30 mouse cellular contexts compared by ENCODE assay signal in the genomic region with DNA sequence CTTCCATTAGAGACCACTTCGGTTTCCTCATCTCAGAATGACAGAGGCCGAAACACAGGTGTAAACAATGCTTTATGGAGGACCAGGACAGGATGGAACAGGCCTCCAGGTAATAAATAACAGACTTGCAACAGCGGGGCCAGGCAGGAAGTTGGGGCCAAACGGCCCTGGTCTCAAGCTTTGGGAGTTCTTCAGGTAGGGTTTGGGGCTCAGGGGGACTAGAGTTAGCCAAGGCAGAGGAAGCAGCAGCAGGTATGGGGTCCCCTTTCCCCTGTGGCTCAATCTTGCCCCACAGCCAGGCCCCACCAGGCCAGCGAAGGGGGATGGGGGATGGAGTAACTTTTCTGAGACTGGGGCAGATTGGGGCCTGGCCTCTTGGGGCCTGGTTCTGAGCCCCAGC. TPM values are rescaled to one million over a fixed set of nuclear protein-coding genes. Genes with fewer than 3 reads are reported as not detected.
DNase-seq lines count a peak whose midpoint lies in the region; ATAC-seq and TF ChIP-seq lines count a peak whose summit lies in the region.
"Had no signal": no experiment of that assay in that cellular context is flagged by ENCODE, and none has a peak within 500 bp of the region (broad histone marks: within the 10 kb centered on the region; RNA-seq: fewer than 3 reads in every experiment).

No protein-coding gene starts in this region.

- no peak for TF ChIP-seq CTCF in kidney, postnatal 0 days (IDR thresholded peaks at IDR 0.05; ENCODE audit: low read depth)
- TF ChIP-seq CTCF in CH12.LX (conservative IDR thresholded peaks at IDR 0.05 in 1 of 2, IDR thresholded peaks at IDR 0.05 in 1 of 2; ENCODE audit: low read depth in 2 of 2, low read length in 2 of 2): no peak

- no peak for TF ChIP-seq EP300 in CH12.LX (IDR thresholded peaks at IDR 0.05; ENCODE audit: low read length)

- ATAC-seq in embryonic facial prominence, embryonic 12.5 days (ENCODE audit: insufficient number of reproducible peaks, insufficient read depth, low FRiP score, low TSS enrichment): no peak
- no peak for ATAC-seq in kidney, postnatal 0 days (replicated peaks; ENCODE audit: low FRiP score, low read depth)
- ATAC-seq in kidney, embryonic 15.5 days (replicated peaks; ENCODE audit: low FRiP score): no peak
- no peak for ATAC-seq in liver, embryonic 13.5 days (ENCODE audit: low read depth)
- ATAC-seq: activated CD4-positive, CD25-positive, alpha-beta regulatory T cell, adult 4 months; forebrain, embryonic 15.5 days; midbrain, embryonic 13.5 days had no signal

- in situ Hi-C loops in CH12.LX (cut with MboI; ENCODE audit: low pct_ligation_motif_present, low pct_unique_long_range_greater_than_20kb, low sequenced_read_pairs): no loop called here

- H3K36me3 ChIP-seq in embryonic facial prominence, embryonic 12.5 days: peaks cover 53% of the 10 kb centered on the region
- H3K36me3 ChIP-seq in embryonic facial prominence, embryonic 10.5 days (replicated peaks): peaks cover 53% of the 10 kb centered on the region
- peaks cover 25% of the 10 kb centered on the region; the same call in 1 of the 2 replicates for H3K36me3 ChIP-seq in kidney, postnatal 0 days (ENCODE audit: insufficient read depth, low read length)
- H3K36me3 ChIP-seq in kidney, embryonic 15.5 days: peaks cover 38% of the 10 kb centered on the region
- peaks cover 35 to 61% of the 10 kb centered on the region in 2 experiments for H3K36me3 ChIP-seq in CH12.LX (replicated peaks in 1 of 2; ENCODE audit: control insufficient read depth in 1 of 2, insufficient read depth in 1 of 2, low read length in 1 of 2)
- H3K36me3 ChIP-seq in liver, embryonic 13.5 days: peaks cover 38% of the 10 kb centered on the region

- dilution Hi-C loops in CH12.LX (cut with MboI; ENCODE audit: extremely low pct_ligation_motif_present, extremely low pct_unique_long_range_greater_than_20kb, low sequenced_read_pairs): no loop called here

- H3K4me2 ChIP-seq in embryonic facial prominence, embryonic 12.5 days (replicated peaks): no peak overlapping the region
- no peak overlapping the region for H3K4me2 ChIP-seq in kidney, postnatal 0 days (ENCODE audit: low read length)
- H3K4me2 ChIP-seq in kidney, embryonic 15.5 days: no peak overlapping the region
- H3K4me2 ChIP-seq in CH12.LX (ENCODE audit: insufficient read depth, low read depth, poor library complexity, severe bottlenecking): peak overlapping the region; percentile 33; the same call in 1 of the 2 replicates
- H3K4me2 ChIP-seq in liver, embryonic 13.5 days: no peak overlapping the region; the same call in 1 of the 2 replicates
- H3K4me2 ChIP-seq: forebrain, embryonic 15.5 days had no signal

- H3K27ac ChIP-seq in embryonic facial prominence, embryonic 12.5 days: 0 out of 2 replicates have a peak overlapping the region, but pooled peaks have one; percentile 11
- H3K27ac ChIP-seq in embryonic facial prominence, embryonic 10.5 days (replicated peaks): no peak overlapping the region
- peak overlapping the region; percentile 42; the same call in 1 of the 2 replicates for H3K27ac ChIP-seq in kidney, postnatal 0 days
- no peak overlapping the region for H3K27ac ChIP-seq in kidney, embryonic 15.5 days
- peak overlapping the region; percentile 99 for H3K27ac ChIP-seq in CH12.LX (ENCODE audit: insufficient read depth, low read depth)
- H3K27ac ChIP-seq in liver, embryonic 13.5 days: peak overlapping the region; percentile 87; the same call in 1 of the 2 replicates
- H3K27ac ChIP-seq: neural tube, embryonic 12.5 days had no signal

- no peak for DNase-seq in embryonic facial prominence, embryonic 10.5 days (ENCODE audit: low spot score)
- no peak for DNase-seq in kidney, postnatal 0 days (ENCODE audit: low spot score)
- no peak for DNase-seq in CH12.LX (ENCODE audit: extremely low read depth)
- no peak for DNase-seq in liver, embryonic 13.5 days
- DNase-seq in adrenal gland, postnatal 10 days: no peak
- no peak for DNase-seq in layer of hippocampus, adult 9-10 months (ENCODE audit: low spot score)
- DNase-seq: adrenal gland, postnatal 14 days; cerebellum, postnatal 25 days; gastrocnemius, postnatal 25 days; left cerebral cortex, postnatal 4 days; lung, adult 18-20 months; lung, postnatal 14 days; right cerebral cortex, postnatal 4 days; thymus, postnatal 36 days had no signal

- H3K4me1 ChIP-seq in embryonic facial prominence, embryonic 12.5 days: peaks cover 28% of the 10 kb centered on the region
- peaks cover 34% of the 10 kb centered on the region for H3K4me1 ChIP-seq in embryonic facial prominence, embryonic 10.5 days
- peaks cover 24% of the 10 kb centered on the region; the same call in 1 of the 2 replicates for H3K4me1 ChIP-seq in kidney, postnatal 0 days (replicated peaks; ENCODE audit: insufficient read depth, low read length)
- peaks cover 35% of the 10 kb centered on the region for H3K4me1 ChIP-seq in kidney, embryonic 15.5 days
- peaks cover 21 to 60% of the 10 kb centered on the region in 2 experiments for H3K4me1 ChIP-seq in CH12.LX (ENCODE audit: control insufficient read depth in 1 of 2, insufficient read depth in 2 of 2)
- H3K4me1 ChIP-seq in liver, embryonic 13.5 days (replicated peaks): peaks cover 43% of the 10 kb centered on the region

- no peak for TF ChIP-seq POLR2A in CH12.LX (IDR thresholded peaks at IDR 0.05; ENCODE audit: low read depth, low read length)

- H3K9ac ChIP-seq in embryonic facial prominence, embryonic 12.5 days: no peak overlapping the region
- no peak overlapping the region for H3K9ac ChIP-seq in kidney, postnatal 0 days (ENCODE audit: low read depth, low read length)
- H3K9ac ChIP-seq in kidney, embryonic 15.5 days: no peak overlapping the region
- peak overlapping the region; percentile 59 for H3K9ac ChIP-seq in CH12.LX (ENCODE audit: insufficient read depth, low read depth)
- peak overlapping the region; percentile 41; the same call in 1 of the 2 replicates for H3K9ac ChIP-seq in liver, embryonic 13.5 days
- H3K9ac ChIP-seq: forebrain, embryonic 15.5 days; midbrain, embryonic 13.5 days; neural tube, embryonic 12.5 days had no signal

- WGBS in embryonic facial prominence, embryonic 12.5 days: 89% methylated on average over 5 of the region's 5 CpGs
- WGBS in embryonic facial prominence, embryonic 10.5 days: 91% methylated on average over 5 of the region's 5 CpGs
- WGBS in kidney, postnatal 0 days: 78% methylated on average over 5 of the region's 5 CpGs
- 79% methylated on average over 5 of the region's 5 CpGs for WGBS in kidney, embryonic 15.5 days
- 82% methylated on average over 5 of the region's 5 CpGs for WGBS in liver, embryonic 13.5 days (ENCODE audit: insufficient replicate concordance)

- H3K9me3 ChIP-seq in embryonic facial prominence, embryonic 12.5 days: no peaks in the 10 kb centered on the region
- H3K9me3 ChIP-seq in embryonic facial prominence, embryonic 10.5 days: 0 out of 2 replicates have a peak, but pooled peaks cover 2% of the 10 kb centered on the region
- no peaks in the 10 kb centered on the region for H3K9me3 ChIP-seq in kidney, postnatal 0 days (replicated peaks; ENCODE audit: low read length)
- no peaks in the 10 kb centered on the region for H3K9me3 ChIP-seq in kidney, embryonic 15.5 days (replicated peaks)
- H3K9me3 ChIP-seq in CH12.LX (replicated peaks; ENCODE audit: low read length): no peaks in the 10 kb centered on the region
- no peaks in the 10 kb centered on the region for H3K9me3 ChIP-seq in liver, embryonic 13.5 days (replicated peaks)
- H3K9me3 ChIP-seq: forebrain, embryonic 15.5 days; heart, embryonic 10.5 days; midbrain, embryonic 13.5 days; neural tube, embryonic 12.5 days had no signal

- peaks cover 25% of the 10 kb centered on the region for H3K79me2 ChIP-seq in CH12.LX (replicated peaks; ENCODE audit: control insufficient read depth, extremely low read depth, insufficient read depth, poor library complexity, severe bottlenecking)

- no peak overlapping the region for H3K4me3 ChIP-seq in embryonic facial prominence, embryonic 12.5 days
- no peak overlapping the region for H3K4me3 ChIP-seq in embryonic facial prominence, embryonic 10.5 days
- H3K4me3 ChIP-seq in kidney, postnatal 0 days (replicated peaks; ENCODE audit: low read depth, low read length): no peak overlapping the region
- no peak overlapping the region for H3K4me3 ChIP-seq in kidney, embryonic 15.5 days (replicated peaks)
- H3K4me3 ChIP-seq in CH12.LX (replicated peaks in 1 of 3; ENCODE audit: low read depth in 2 of 3, low read length in 2 of 3, poor library complexity in 1 of 3): peak overlapping the region in 1 of 3 experiments; percentile 50
- no peak overlapping the region for H3K4me3 ChIP-seq in liver, embryonic 13.5 days (replicated peaks)
- H3K4me3 ChIP-seq: forebrain, embryonic 15.5 days; left cerebral cortex, adult 2 months; midbrain, embryonic 13.5 days; neural tube, embryonic 12.5 days had no signal

- TF ChIP-seq RAD21 in CH12.LX (IDR thresholded peaks at IDR 0.05; ENCODE audit: low read depth, low read length): no peak

- no peaks in the 10 kb centered on the region for H3K27me3 ChIP-seq in embryonic facial prominence, embryonic 12.5 days
- H3K27me3 ChIP-seq in embryonic facial prominence, embryonic 10.5 days (replicated peaks; ENCODE audit: low read depth, poor library complexity, severe bottlenecking): no peaks in the 10 kb centered on the region
- no peaks in the 10 kb centered on the region for H3K27me3 ChIP-seq in kidney, postnatal 0 days (ENCODE audit: insufficient read depth, low read length)
- H3K27me3 ChIP-seq in kidney, embryonic 15.5 days: no peaks in the 10 kb centered on the region
- no peaks in the 10 kb centered on the region for H3K27me3 ChIP-seq in CH12.LX (replicated peaks)
- H3K27me3 ChIP-seq in liver, embryonic 13.5 days: no peaks in the 10 kb centered on the region
- H3K27me3 ChIP-seq: forebrain, embryonic 15.5 days; midbrain, embryonic 13.5 days; neural tube, embryonic 12.5 days had no signal

RNA-seq across cellular contexts. Expression of a gene that starts 1.8 kb away (rescaled TPM):
- polyA plus RNA-seq in embryonic facial prominence, embryonic 12.5 days (2016; fragmentation: Nextera tagmentation; extraction: Ambion mirVana): 95.8 and 99.8 TPM in 2 replicates
- polyA plus RNA-seq in embryonic facial prominence, embryonic 10.5 days (2016; fragmentation: Nextera tagmentation; extraction: Ambion mirVana): 77.5 and 81.3 TPM in 2 replicates
- 64.4 and 65.4 TPM in 2 replicates for polyA plus RNA-seq in kidney, postnatal 0 days (2015; fragmentation: Nextera tagmentation; extraction: Ambion mirVana)
- 65.4 and 74.9 TPM in 2 replicates for polyA plus RNA-seq in kidney, embryonic 15.5 days (2015; fragmentation: Nextera tagmentation; extraction: Ambion mirVana)
- total RNA-seq in CH12.LX (2012; rRNA removed): 83.3 and 103 TPM in 2 replicates
- 37.4 and 37.9 TPM in 2 replicates for total RNA-seq in CH12.LX (2014; rRNA removed)
- 115 and 132 TPM in 2 replicates for polyA plus RNA-seq in CH12.LX (2012; ENCODE audit: insufficient read length, low read depth)
- 27.6 and 28.7 TPM in 2 replicates for polyA plus RNA-seq in liver, embryonic 13.5 days (2015; fragmentation: Nextera tagmentation; extraction: Ambion mirVana)
- total RNA-seq in adrenal gland, postnatal 10 days (2021): 10 to 100 TPM; 88.9 to 90.2 TPM

RNA-seq across cellular contexts. Expression of a gene that starts 10.3 kb away (rescaled TPM):
- 63.9 and 71.4 TPM in 2 replicates for polyA plus RNA-seq in embryonic facial prominence, embryonic 12.5 days (2016; fragmentation: Nextera tagmentation; extraction: Ambion mirVana)
- 60.0 and 63.1 TPM in 2 replicates for polyA plus RNA-seq in embryonic facial prominence, embryonic 10.5 days (2016; fragmentation: Nextera tagmentation; extraction: Ambion mirVana)
- polyA plus RNA-seq in kidney, postnatal 0 days (2015; fragmentation: Nextera tagmentation; extraction: Ambion mirVana): 74.0 and 75.0 TPM in 2 replicates
- polyA plus RNA-seq in kidney, embryonic 15.5 days (2015; fragmentation: Nextera tagmentation; extraction: Ambion mirVana): 60.1 and 66.8 TPM in 2 replicates
- total RNA-seq in CH12.LX (2012; rRNA removed): 31.2 and 39.4 TPM in 2 replicates
- total RNA-seq in CH12.LX (2014; rRNA removed): 22.6 and 26.2 TPM in 2 replicates
- polyA plus RNA-seq in CH12.LX (2012; ENCODE audit: insufficient read length, low read depth): 69.6 and 85.5 TPM in 2 replicates
- 28.5 and 28.6 TPM in 2 replicates for polyA plus RNA-seq in liver, embryonic 13.5 days (2015; fragmentation: Nextera tagmentation; extraction: Ambion mirVana)
- 10 to 100 TPM; 36.1 to 42.0 TPM for total RNA-seq in adrenal gland, postnatal 10 days (2021)

RNA-seq across cellular contexts. Expression of a gene that starts 12.5 kb away (rescaled TPM):
- 0.49 and 0.67 TPM in 2 replicates for polyA plus RNA-seq in embryonic facial prominence, embryonic 12.5 days (2016; fragmentation: Nextera tagmentation; extraction: Ambion mirVana)
- polyA plus RNA-seq in embryonic facial prominence, embryonic 10.5 days (2016; fragmentation: Nextera tagmentation; extraction: Ambion mirVana): 1.3 TPM in 1 of 2 replicates, not detected in the other
- polyA plus RNA-seq in kidney, postnatal 0 days (2015; fragmentation: Nextera tagmentation; extraction: Ambion mirVana): 0.30 and 0.54 TPM in 2 replicates
- polyA plus RNA-seq in kidney, embryonic 15.5 days (2015; fragmentation: Nextera tagmentation; extraction: Ambion mirVana): 1.3 TPM in 1 of 2 replicates, not detected in the other
- total RNA-seq in CH12.LX (2012; rRNA removed): 0.13 TPM in 1 of 2 replicates, not detected in the other
- total RNA-seq in CH12.LX (2014; rRNA removed): not detected in 2 replicates
- 0.81 TPM in 1 of 2 replicates, not detected in the other for polyA plus RNA-seq in CH12.LX (2012; ENCODE audit: insufficient read length, low read depth)
- polyA plus RNA-seq in liver, embryonic 13.5 days (2015; fragmentation: Nextera tagmentation; extraction: Ambion mirVana): 0.46 TPM in 1 of 2 replicates, not detected in the other
- total RNA-seq in adrenal gland, postnatal 10 days (2021): not detected
- total RNA-seq: adrenal gland, postnatal 14 days; gastrocnemius, postnatal 25 days; layer of hippocampus, adult 8-10 months; left cerebral cortex, adult 2 months; left cerebral cortex, postnatal 4 days; megakaryocyte, adult 5-6 weeks had no signal
- polyA plus RNA-seq: embryonic facial prominence, embryonic 11.5 days; erythroblast, embryonic 14.5 days; forebrain, embryonic 15.5 days; heart, embryonic 10.5 days; heart, postnatal 0 days; hindbrain, embryonic 11.5 days; kidney, embryonic 16.5 days; testis, adult 2 months had no signal

RNA-seq across cellular contexts. Expression of a gene that starts 12.6 kb away (rescaled TPM):
- 38.8 and 50.4 TPM in 2 replicates for polyA plus RNA-seq in embryonic facial prominence, embryonic 12.5 days (2016; fragmentation: Nextera tagmentation; extraction: Ambion mirVana)
- polyA plus RNA-seq in embryonic facial prominence, embryonic 10.5 days (2016; fragmentation: Nextera tagmentation; extraction: Ambion mirVana): 0.62 and 1.5 TPM in 2 replicates
- 17.6 and 23.5 TPM in 2 replicates for polyA plus RNA-seq in kidney, postnatal 0 days (2015; fragmentation: Nextera tagmentation; extraction: Ambion mirVana)
- 18.3 and 20.3 TPM in 2 replicates for polyA plus RNA-seq in kidney, embryonic 15.5 days (2015; fragmentation: Nextera tagmentation; extraction: Ambion mirVana)
- 1.1 and 1.8 TPM in 2 replicates for total RNA-seq in CH12.LX (2012; rRNA removed)
- 0.44 and 0.47 TPM in 2 replicates for total RNA-seq in CH12.LX (2014; rRNA removed)
- 2.0 and 2.1 TPM in 2 replicates for polyA plus RNA-seq in CH12.LX (2012; ENCODE audit: insufficient read length, low read depth)
- polyA plus RNA-seq in liver, embryonic 13.5 days (2015; fragmentation: Nextera tagmentation; extraction: Ambion mirVana): 0.85 TPM in 1 of 2 replicates, not detected in the other
- under 1 TPM in 1 of 2 experiments, not detected in 1; 0.69 TPM for total RNA-seq in adrenal gland, postnatal 10 days (2021)
- total RNA-seq: gastrocnemius, postnatal 25 days; megakaryocyte, adult 5-6 weeks had no signal
- polyA plus RNA-seq: erythroblast, embryonic 14.5 days had no signal

RNA-seq across cellular contexts. Expression of a gene that starts 14.9 kb away (rescaled TPM):
- 0.14 and 0.19 TPM in 2 replicates for polyA plus RNA-seq in embryonic facial prominence, embryonic 12.5 days (2016; fragmentation: Nextera tagmentation; extraction: Ambion mirVana)
- 0.09 and 0.16 TPM in 2 replicates for polyA plus RNA-seq in embryonic facial prominence, embryonic 10.5 days (2016; fragmentation: Nextera tagmentation; extraction: Ambion mirVana)
- polyA plus RNA-seq in kidney, postnatal 0 days (2015; fragmentation: Nextera tagmentation; extraction: Ambion mirVana): not detected in 2 replicates
- polyA plus RNA-seq in kidney, embryonic 15.5 days (2015; fragmentation: Nextera tagmentation; extraction: Ambion mirVana): 0.10 TPM in 1 of 2 replicates, not detected in the other
- total RNA-seq in CH12.LX (2012; rRNA removed): not detected in 2 replicates
- not detected in 2 replicates for total RNA-seq in CH12.LX (2014; rRNA removed)
- 0.34 and 0.43 TPM in 2 replicates for polyA plus RNA-seq in CH12.LX (2012; ENCODE audit: insufficient read length, low read depth)
- 0.06 TPM in 1 of 2 replicates, not detected in the other for polyA plus RNA-seq in liver, embryonic 13.5 days (2015; fragmentation: Nextera tagmentation; extraction: Ambion mirVana)
- not detected for total RNA-seq in adrenal gland, postnatal 10 days (2021)
- total RNA-seq: adrenal gland, postnatal 14 days; gastrocnemius, postnatal 25 days; layer of hippocampus, adult 8-10 months; left cerebral cortex, adult 2 months; left cerebral cortex, postnatal 4 days; megakaryocyte, adult 5-6 weeks had no signal
- polyA plus RNA-seq: embryonic facial prominence, embryonic 11.5 days; erythroblast, embryonic 14.5 days; heart, postnatal 0 days; hindbrain, embryonic 11.5 days; testis, adult 2 months had no signal

Comparison
In these comparisons a context has a peak if more than half of its experiments do, and no peak if none do; other contexts are left out.
1. H3K27ac ChIP-seq: peak in embryonic facial prominence, embryonic 12.5 days (single experiment), kidney, postnatal 0 days (single experiment), CH12.LX (single experiment) and liver, embryonic 13.5 days (single experiment); none in embryonic facial prominence, embryonic 10.5 days (single experiment) and kidney, embryonic 15.5 days (single experiment).
2. H3K9ac ChIP-seq: peak in CH12.LX (single experiment) and liver, embryonic 13.5 days (single experiment); none in embryonic facial prominence, embryonic 12.5 days (single experiment), kidney, postnatal 0 days (single experiment) and kidney, embryonic 15.5 days (single experiment).